Mouse (Mus musculus) testis, adult 2 months (tissue): ENCODE data around the gene Hdac7.

ENCODE experiments used
- CTCF ChIP-seq: fragments of 200-500 bp; IDR thresholded peaks from 2 replicates; pipeline ENCODE4 v1.5.1; 2012; ENCODE audit warnings: low read depth, mild to moderate bottlenecking, inconsistent platforms, low read length, moderate library complexity; ENCODE audit not compliant: control insufficient read depth, insufficient read depth, insufficient replicate concordance
- POLR2A ChIP-seq: fragments of 200-500 bp; IDR thresholded peaks from 2 replicates; pipeline ENCODE4 v1.6.1; 2012; ENCODE audit warnings: low read depth, mild to moderate bottlenecking, inconsistent platforms, low read length, moderate library complexity; ENCODE audit not compliant: control insufficient read depth

DNA sequence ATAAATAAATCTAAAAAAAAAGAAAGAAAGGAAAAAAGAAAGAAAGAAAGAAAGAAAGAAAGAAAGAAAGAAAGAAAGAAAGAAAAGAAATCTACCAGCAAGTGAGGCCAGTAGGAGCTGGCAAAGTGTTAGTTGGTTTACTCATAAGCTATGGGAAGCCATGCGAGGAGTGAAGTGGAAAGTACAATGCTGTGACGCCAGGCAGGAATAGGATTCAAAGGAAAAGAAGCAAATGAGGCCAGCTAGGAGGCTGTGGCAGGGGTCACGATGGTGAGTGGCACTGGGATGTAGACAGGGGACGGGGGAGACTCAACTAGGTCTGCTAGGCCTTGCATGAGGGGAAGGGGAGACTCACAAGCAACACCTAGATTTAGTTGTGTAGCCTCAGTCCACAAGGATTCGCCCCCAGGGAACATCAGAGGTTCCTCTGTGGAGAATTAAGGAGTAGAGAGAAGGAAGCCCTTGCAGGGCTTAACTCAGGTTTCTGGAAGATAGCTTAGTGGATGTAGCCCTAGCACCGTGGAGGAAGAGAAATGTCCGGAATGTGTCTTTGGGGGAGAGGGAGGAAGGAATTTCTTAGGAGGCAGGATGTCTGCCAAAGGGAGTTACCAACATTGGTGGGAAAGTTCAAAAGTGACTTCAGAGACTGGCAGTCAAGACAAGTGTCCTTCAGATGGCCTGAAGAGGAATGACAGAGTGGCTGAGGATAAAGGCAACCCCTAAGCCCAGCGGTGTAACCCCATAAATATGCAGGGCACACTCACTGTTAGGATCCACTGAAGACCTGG, 65.8 kb downstream of the Hdac7 start, which contains the start of gene Slc48a1:
- TF ChIP-seq CTCF (no peak), POLR2A (no peak)
